17 mouse cellular contexts compared by ENCODE assay signal in the genomic region with DNA sequence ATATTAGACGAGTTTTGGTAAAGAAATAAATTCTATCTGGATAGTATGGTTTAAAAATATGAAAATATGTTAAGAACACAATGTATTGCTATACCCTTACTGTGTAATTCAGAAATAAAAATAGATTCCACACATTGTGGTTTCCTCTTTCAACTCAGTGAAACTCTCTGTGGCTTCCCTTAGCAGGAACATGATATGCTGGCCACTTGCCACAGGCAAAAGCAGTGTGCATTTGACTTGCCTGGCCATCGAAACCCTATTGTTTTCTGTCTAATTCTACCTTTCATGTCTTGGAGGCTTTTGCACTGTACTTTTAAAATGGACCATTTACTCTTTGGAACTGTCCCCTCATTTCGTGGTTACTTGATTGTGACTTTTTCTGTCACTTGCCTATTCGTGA.
DNase-seq lines count a peak whose midpoint lies in the region; ATAC-seq and TF ChIP-seq lines count a peak whose summit lies in the region.
"Had no signal": no experiment of that assay in that cellular context is flagged by ENCODE, and none has a peak within 500 bp of the region (broad histone marks: within the 10 kb centered on the region; RNA-seq: fewer than 3 reads in every experiment).

No protein-coding gene starts in this region.

- WGBS in liver, adult 2 months, result 69% methylated on average over 4 of the region's 4 CpGs
- 49% methylated on average over 4 of the region's 4 CpGs for WGBS in liver, embryonic 11.5 days

- H3K9me3 ChIP-seq in liver, embryonic 11.5 days (ENCODE audit: control insufficient read depth, low read length), result no peaks in the 10 kb centered on the region
- H3K9me3 ChIP-seq: hindbrain, embryonic 12.5 days; liver, embryonic 15.5 days; midbrain, embryonic 13.5 days had no signal

- ATAC-seq in liver, embryonic 11.5 days (replicated peaks; ENCODE audit: low FRiP score), result no peak
- ATAC-seq in common myeloid progenitor, adult 5-6 weeks (replicated peaks; ENCODE audit: low read depth, poor library complexity, severe bottlenecking), result peak; percentile 86
- ATAC-seq: intestine, postnatal 0 days; midbrain, embryonic 13.5 days had no signal

- no peaks in the 10 kb centered on the region for H3K79me2 ChIP-seq in liver, adult 2 months (ENCODE audit: control insufficient read depth, insufficient read depth, low read length)

- H3K4me2 ChIP-seq in liver, embryonic 11.5 days, result no peak overlapping the region
- H3K4me2 ChIP-seq: hindbrain, embryonic 12.5 days; liver, embryonic 15.5 days; midbrain, embryonic 13.5 days had no signal

- H3K4me3 ChIP-seq in liver, adult 2 months (ENCODE audit: insufficient read depth, low read depth, low read length), result no peak overlapping the region
- no peak overlapping the region for H3K4me3 ChIP-seq in liver, embryonic 11.5 days (ENCODE audit: low read depth, low read length)
- H3K4me3 ChIP-seq: heart, adult 2 months; hindbrain, embryonic 12.5 days; layer of hippocampus, adult 2 months; liver, embryonic 15.5 days; midbrain, embryonic 13.5 days had no signal

- H3K27ac ChIP-seq in liver, adult 2 months (replicated peaks; ENCODE audit: insufficient read depth, low read depth, low read length), result no peak overlapping the region
- no peak overlapping the region; the same call in 1 of the 2 replicates for H3K27ac ChIP-seq in liver, embryonic 11.5 days (ENCODE audit: low read depth, low read length)
- H3K27ac ChIP-seq: heart, adult 2 months; hindbrain, embryonic 12.5 days; layer of hippocampus, adult 2 months; liver, embryonic 15.5 days; midbrain, embryonic 13.5 days had no signal

- no peak overlapping the region for H3K9ac ChIP-seq in liver, adult 2 months (ENCODE audit: low read depth, low read length)
- H3K9ac ChIP-seq in liver, embryonic 11.5 days (ENCODE audit: low read depth, low read length), result no peak overlapping the region
- H3K9ac ChIP-seq: hindbrain, embryonic 12.5 days; liver, embryonic 15.5 days; midbrain, embryonic 13.5 days had no signal

- TF ChIP-seq CTCF in liver, adult 2 months (IDR thresholded peaks at IDR 0.05; ENCODE audit: low read depth, low read length), result no peak

- no peaks in the 10 kb centered on the region for H3K27me3 ChIP-seq in liver, adult 2 months (ENCODE audit: control insufficient read depth, insufficient read depth, low read length)
- H3K27me3 ChIP-seq in liver, embryonic 11.5 days (replicated peaks; ENCODE audit: control insufficient read depth, insufficient read depth, low read length), result no peaks in the 10 kb centered on the region
- H3K27me3 ChIP-seq: hindbrain, embryonic 12.5 days; liver, embryonic 15.5 days; midbrain, embryonic 13.5 days had no signal

- DNase-seq in liver, adult 2 months (ENCODE audit: extremely low read depth, low read depth, low spot score), result peak; percentile 15
- no peak for DNase-seq in liver, embryonic 11.5 days (ENCODE audit: low spot score)
- DNase-seq in B cell, adult 2 months, result peak; percentile 15 to 17
- DNase-seq in natural killer cell, adult 2 months (ENCODE audit: low spot score in 2 of 2), result peak; percentile 10 to 19
- DNase-seq in adrenal gland, postnatal 14 days, result no peak
- DNase-seq in kidney, postnatal 4 days, result no peak
- DNase-seq: cerebellum, adult 18-20 months; embryo, embryonic 11 days; retina, postnatal 1 day; thymus, postnatal 25 days had no signal

- TF ChIP-seq POLR2A in liver, adult 2 months (IDR thresholded peaks at IDR 0.05; ENCODE audit: extremely low read depth, insufficient read depth, low read length), result no peak

- no peaks in the 10 kb centered on the region for H3K36me3 ChIP-seq in liver, adult 2 months (ENCODE audit: control insufficient read depth, insufficient read depth, low read length)
- no peaks in the 10 kb centered on the region for H3K36me3 ChIP-seq in liver, embryonic 11.5 days (ENCODE audit: control insufficient read depth, insufficient read depth, low read length)
- H3K36me3 ChIP-seq: hindbrain, embryonic 12.5 days; liver, embryonic 15.5 days; midbrain, embryonic 13.5 days had no signal

- H3K4me1 ChIP-seq in liver, adult 2 months (ENCODE audit: control insufficient read depth, insufficient read depth, low read length), result no peaks in the 10 kb centered on the region; the same call in 1 of the 2 replicates
- peaks cover 4% of the 10 kb centered on the region; the same call in 1 of the 2 replicates for H3K4me1 ChIP-seq in liver, embryonic 11.5 days (replicated peaks; ENCODE audit: control insufficient read depth, insufficient read depth, low read length)
- H3K4me1 ChIP-seq: hindbrain, embryonic 12.5 days; midbrain, embryonic 13.5 days had no signal

Comparison
In these comparisons a context has a peak if more than half of its experiments do, and no peak if none do; other contexts are left out.
1. DNase-seq: peak in liver, adult 2 months (single experiment), B cell, adult 2 months (2 of 2) and natural killer cell, adult 2 months (2 of 2); none in liver, embryonic 11.5 days (single experiment), adrenal gland, postnatal 14 days (single experiment) and kidney, postnatal 4 days (0 of 2).